Mouse (Mus musculus): ENCODE measurements at regions not wholly inside any gene's neighbourhood (a gene's known extent, or its start where the extent isn't known, plus 50 kb on each side); places are given as distances from the start of the nearest gene placed in this dataset.
A peak's percentile ranks its signal among the peaks of the same experiment; 100 is the strongest.

GRCm38 (mm10) chr16:20804601-20805017, 70.3 kb upstream of the Thpo start:
- peak; percentile 94 for TF ChIP-seq CTCF (IDR thresholded peaks at IDR 0.05)
- no peak for TF ChIP-seq EP300 (IDR thresholded peaks at IDR 0.05)
- Histone ChIP-seq H3K4me3 (ENCODE audit: low read depth, low read length) (peak overlapping the region; percentile 6; the same call in 1 of the 2 replicates), H3K9ac (replicated peaks; ENCODE audit: low read depth) (no peak overlapping the region), H3K27me3 (replicated peaks; ENCODE audit: insufficient read depth, low read length) (no peaks in the 10 kb centered on the region), H3K4me1 (ENCODE audit: insufficient read depth, low read depth, low read length) (0 out of 2 replicates have a peak, but pooled peaks cover 4% of the 10 kb centered on the region), H3K4me2 (replicated peaks; ENCODE audit: low read depth, low read length) (peak overlapping the region; percentile 53), H3K9me3 (ENCODE audit: low read length) (no peaks in the 10 kb centered on the region), H3K27ac (ENCODE audit: low read length) (no peak overlapping the region), H3K36me3 (ENCODE audit: insufficient read depth, low read length) (no peaks in the 10 kb centered on the region)
- DNase-seq (ENCODE audit: low spot score) (peak; percentile 92), ATAC-seq (peak; percentile 88)
- 3% methylated on average over 8 of the region's 10 CpGs for WGBS

DNA sequence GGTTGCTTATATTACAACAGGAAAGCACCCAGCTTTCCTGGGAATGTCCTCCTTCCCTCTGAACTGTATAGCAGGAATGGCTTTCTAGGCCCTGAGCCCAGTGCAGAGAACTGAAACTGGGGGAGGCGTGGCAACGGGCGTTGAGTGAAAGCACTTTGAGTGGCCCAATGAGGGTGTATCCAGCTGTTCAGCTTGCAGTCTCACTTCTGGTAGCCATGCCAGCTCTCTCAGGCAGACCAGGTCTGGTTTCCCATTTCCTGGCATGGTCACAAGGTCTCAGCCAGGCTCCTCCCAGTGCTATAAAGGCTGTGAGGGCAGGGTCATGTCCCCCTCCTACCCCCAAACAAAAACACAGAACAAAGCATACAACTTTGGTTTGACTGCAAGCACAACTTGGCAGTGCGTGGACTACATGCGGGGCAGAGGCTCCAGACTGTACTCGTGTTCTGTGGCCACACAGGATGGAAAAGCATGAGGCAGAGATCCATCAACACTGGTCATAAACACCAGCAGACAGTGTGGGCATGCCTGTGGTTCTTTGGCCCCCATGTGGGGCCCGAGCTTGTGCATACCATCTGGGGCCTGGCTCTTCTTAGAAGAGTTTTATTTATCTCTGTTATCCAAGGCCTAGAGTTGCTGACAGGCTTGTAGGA, 69.1 kb upstream of the Thpo start:
- DNase-seq (ENCODE audit: low spot score) (peak; percentile 77), ATAC-seq (peak; percentile 82)
- H3K27ac ChIP-seq (ENCODE audit: low read length), result peak overlapping the region; percentile 32; the same call in 1 of the 2 replicates
- no peaks in the 10 kb centered on the region for H3K27me3 ChIP-seq (replicated peaks; ENCODE audit: insufficient read depth, low read length)
- H3K9ac ChIP-seq (replicated peaks; ENCODE audit: low read depth), result no peak overlapping the region
- no peak for TF ChIP-seq CTCF (IDR thresholded peaks at IDR 0.05)
- no peak for TF ChIP-seq EP300 (IDR thresholded peaks at IDR 0.05)
- no peak overlapping the region for H3K4me3 ChIP-seq (ENCODE audit: low read depth, low read length)
- 29% methylated on average over 7 of the region's 7 CpGs for WGBS
- H3K9me3 ChIP-seq (ENCODE audit: low read length), result no peaks in the 10 kb centered on the region
- H3K36me3 ChIP-seq (ENCODE audit: insufficient read depth, low read length), result no peaks in the 10 kb centered on the region
- H3K4me1 ChIP-seq (ENCODE audit: insufficient read depth, low read depth, low read length), result 0 out of 2 replicates have a peak, but pooled peaks cover 4% of the 10 kb centered on the region
- H3K4me2 ChIP-seq (replicated peaks; ENCODE audit: low read depth, low read length), result no peak overlapping the region

- Histone ChIP-seq H3K9ac (replicated peaks; ENCODE audit: low read depth) (no peak overlapping the region), H3K4me1 (ENCODE audit: insufficient read depth, low read depth, low read length) (0 out of 2 replicates have a peak, but pooled peaks cover 4% of the 10 kb centered on the region), H3K27ac (ENCODE audit: low read length) (0 out of 2 replicates have a peak overlapping the region, but pooled peaks have one; percentile 32), H3K27me3 (replicated peaks; ENCODE audit: insufficient read depth, low read length) (no peaks in the 10 kb centered on the region), H3K4me2 (replicated peaks; ENCODE audit: low read depth, low read length) (no peak overlapping the region), H3K36me3 (ENCODE audit: insufficient read depth, low read length) (no peaks in the 10 kb centered on the region), H3K9me3 (ENCODE audit: low read length) (no peaks in the 10 kb centered on the region), H3K4me3 (ENCODE audit: low read depth, low read length) (no peak overlapping the region)
- ATAC-seq (no peak), DNase-seq (ENCODE audit: low spot score) (no peak)
- TF ChIP-seq CTCF (IDR thresholded peaks at IDR 0.05) (no peak), EP300 (IDR thresholded peaks at IDR 0.05) (no peak)
- WGBS, result 76% methylated on average over 6 of the region's 6 CpGs
These were observed 68.4 kb upstream of the Thpo start for GRCm38 (mm10) chr16:20802724-20803123.

- WGBS, result 72% methylated on average over 3 of the region's 3 CpGs
- H3K27me3 ChIP-seq (replicated peaks; ENCODE audit: insufficient read depth, low read length), result no peaks in the 10 kb centered on the region
- H3K9me3 ChIP-seq (ENCODE audit: low read length), result no peaks in the 10 kb centered on the region
- no peak for TF ChIP-seq EP300 (IDR thresholded peaks at IDR 0.05)
- no peak for TF ChIP-seq CTCF (IDR thresholded peaks at IDR 0.05)
- no peak for DNase-seq (ENCODE audit: low spot score)
- H3K4me3 ChIP-seq (ENCODE audit: low read depth, low read length), result no peak overlapping the region
- no peak overlapping the region for H3K4me2 ChIP-seq (replicated peaks; ENCODE audit: low read depth, low read length)
- no peaks in the 10 kb centered on the region for H3K36me3 ChIP-seq (ENCODE audit: insufficient read depth, low read length)
- H3K9ac ChIP-seq (replicated peaks; ENCODE audit: low read depth), result no peak overlapping the region
- ATAC-seq, result no peak
- H3K27ac ChIP-seq (ENCODE audit: low read length), result no peak overlapping the region
- 0 out of 2 replicates have a peak, but pooled peaks cover 4% of the 10 kb centered on the region for H3K4me1 ChIP-seq (ENCODE audit: insufficient read depth, low read depth, low read length)
These were observed 65.7 kb upstream of the Thpo start for GRCm38 (mm10) chr16:20800038-20800437.

DNA sequence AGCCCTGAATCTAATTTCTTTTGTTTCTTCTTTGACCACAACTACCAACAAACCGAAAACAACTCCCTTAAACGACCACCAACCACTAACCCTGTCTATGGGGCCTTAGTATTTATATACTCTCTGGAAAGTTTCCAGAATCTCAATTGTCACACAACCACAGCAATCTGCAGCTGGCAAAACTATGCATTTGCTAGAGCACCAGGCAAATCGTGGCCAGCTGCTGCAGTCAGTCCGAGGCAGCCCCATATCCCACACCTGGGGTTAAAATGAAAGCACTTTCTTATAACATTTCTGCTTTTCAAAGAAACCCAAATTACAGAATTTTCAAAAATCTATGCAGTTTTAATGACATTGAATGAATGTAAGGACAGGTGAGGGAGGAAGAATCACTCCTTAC, 63.8 kb upstream of the Thpo start:
- TF ChIP-seq CTCF (IDR thresholded peaks at IDR 0.05), result no peak
- no peak for TF ChIP-seq EP300 (IDR thresholded peaks at IDR 0.05)
- H3K36me3 ChIP-seq (ENCODE audit: insufficient read depth, low read length), result no peaks in the 10 kb centered on the region
- ATAC-seq (no peak), DNase-seq (ENCODE audit: low spot score) (no peak)
- no peaks in the 10 kb centered on the region for H3K9me3 ChIP-seq (ENCODE audit: low read length)
- H3K9ac ChIP-seq (replicated peaks; ENCODE audit: low read depth), result no peak overlapping the region
- WGBS, result 54% methylated on average over 4 of the region's 4 CpGs
- H3K27ac ChIP-seq (ENCODE audit: low read length), result no peak overlapping the region
- no peak overlapping the region for H3K4me3 ChIP-seq (ENCODE audit: low read depth, low read length)
- no peaks in the 10 kb centered on the region for H3K27me3 ChIP-seq (replicated peaks; ENCODE audit: insufficient read depth, low read length)
- 0 out of 2 replicates have a peak, but pooled peaks cover 4% of the 10 kb centered on the region for H3K4me1 ChIP-seq (ENCODE audit: insufficient read depth, low read depth, low read length)
- no peak overlapping the region for H3K4me2 ChIP-seq (replicated peaks; ENCODE audit: low read depth, low read length)

GRCm38 (mm10) chr16:20794721-20795120, 60.4 kb upstream of the Thpo start:
- 61% methylated on average over 1 of the region's 1 CpGs for WGBS
- H3K36me3 ChIP-seq (ENCODE audit: insufficient read depth, low read length), result no peaks in the 10 kb centered on the region
- no peak for DNase-seq (ENCODE audit: low spot score)

More at GRCm38 (mm10) chr16:20794721-20795120, 60.4 kb upstream of the Thpo start:
- no peaks in the 10 kb centered on the region for H3K4me1 ChIP-seq (ENCODE audit: insufficient read depth, low read depth, low read length)
- no peaks in the 10 kb centered on the region for H3K9me3 ChIP-seq (ENCODE audit: low read length)
- no peak overlapping the region for H3K4me3 ChIP-seq (ENCODE audit: low read depth, low read length)
- no peak overlapping the region for H3K9ac ChIP-seq (replicated peaks; ENCODE audit: low read depth)
- ATAC-seq, result no peak
- no peak overlapping the region for H3K4me2 ChIP-seq (replicated peaks; ENCODE audit: low read depth, low read length)
- TF ChIP-seq CTCF (IDR thresholded peaks at IDR 0.05) (no peak), EP300 (IDR thresholded peaks at IDR 0.05) (no peak)
- no peaks in the 10 kb centered on the region for H3K27me3 ChIP-seq (replicated peaks; ENCODE audit: insufficient read depth, low read length)
- no peak overlapping the region for H3K27ac ChIP-seq (ENCODE audit: low read length)

Measured in lung, postnatal 0 days (tissue).